Mouse (Mus musculus) limb, embryonic 14.5 days (tissue): ENCODE results near the gene Slc35f6. TPM values are rescaled to one million over a fixed set of nuclear protein-coding genes. Genes with fewer than 3 reads are reported as not detected.

ENCODE experiments used
- ATAC-seq: fragments of 200-750 bp; cut with Nextera tagmentation; 2 replicates; pipeline ENCODE4 v1.8.0; 2017; ENCODE audit warnings: low read depth, moderate number of reproducible peaks, moderate TSS enrichment; ENCODE audit not compliant: low FRiP score
- DNase-seq: peaks from one replicate; pipeline ENCODE4 v3.0.0-alpha.2; 2015; ENCODE audit warnings: low spot score
- H3K27ac ChIP-seq: fragments of 300-500 bp; sonication (generic); replicated peaks from 2 replicates; pipeline ENCODE4 v1.5.1; 2014; ENCODE audit warnings: low read depth, mild to moderate bottlenecking, low read length, moderate library complexity, mixed read lengths
- H3K27me3 ChIP-seq: fragments of 300-500 bp; sonication (generic); 2 replicates; pipeline ENCODE4 v1.6.1; 2014; ENCODE audit warnings: low read length, mixed read lengths; ENCODE audit not compliant: control insufficient read depth, insufficient read depth
- H3K36me3 ChIP-seq: fragments of 300-500 bp; sonication (generic); 2 replicates; pipeline ENCODE4 v1.6.1; 2014; ENCODE audit warnings: mild to moderate bottlenecking, low read length, moderate library complexity, mixed read lengths; ENCODE audit not compliant: control insufficient read depth, insufficient read depth
- H3K4me1 ChIP-seq: fragments of 300-500 bp; sonication (generic); 2 replicates; pipeline ENCODE4 v1.6.1; 2014; ENCODE audit warnings: antibody characterized with exemption, low read length, mixed read lengths; ENCODE audit not compliant: control insufficient read depth, insufficient read depth
- H3K4me2 ChIP-seq: fragments of 300-500 bp; sonication (generic); replicated peaks from 2 replicates; pipeline ENCODE4 v1.6.1; 2014; ENCODE audit warnings: low read depth, mild to moderate bottlenecking, low read length, moderate library complexity; ENCODE audit not compliant: severe bottlenecking
- H3K4me3 ChIP-seq: fragments of 300-500 bp; sonication (generic); replicated peaks from 2 replicates; pipeline ENCODE4 v1.5.1; 2014; ENCODE audit warnings: low read length
- H3K9ac ChIP-seq: fragments of 300-500 bp; sonication (generic); 2 replicates; pipeline ENCODE4 v1.6.1; 2014; ENCODE audit warnings: mild to moderate bottlenecking, low read depth, low read length, moderate library complexity; ENCODE audit not compliant: severe bottlenecking
- H3K9me3 ChIP-seq: fragments of 300-500 bp; sonication (generic); 2 replicates; pipeline ENCODE4 v1.6.1; 2016; ENCODE audit warnings: low read length; ENCODE audit not compliant: control insufficient read depth
- POLR2A ChIP-seq: fragments of 200-500 bp; IDR thresholded peaks from 2 replicates; pipeline ENCODE4 v1.8.0; 2012; ENCODE audit warnings: inconsistent platforms, mild to moderate bottlenecking, moderate library complexity, borderline replicate concordance; ENCODE audit not compliant: insufficient read depth, insufficient read length; ENCODE audit errors: extremely low read depth
- WGBS: fragments of 180-500 bp; shearing (Covaris S2); extraction: QIAGEN DNeasy Blood & Tissue Kit; methylation state at CpG from one replicate; pipeline ENCODE4 v1.1.7; 2014; 5-methylcytosine and 5-hydroxymethylcytosine counted together
- polyA plus RNA-seq, 2 experiments: library from polyadenylated mRNA; depleted of rRNA in 1 of 2; stranded (reverse) in 1 of 2; unstranded in 1 of 2; fragments of >200 nt; fragmentation: Nextera tagmentation in 1 of 2; extraction: Ambion mirVana in 1 of 2; gene quantifications; 2 replicates each; pipeline versions ENCODE4 v1.2.1 to v1.2.3; 2012 to 2014

The Slc35f6 gene
- polyA plus RNA-seq, 2 experiments, result 28.2 to 35.4 TPM

GRCm38 (mm10) chr5:30655042-30655441 lies 7.3 kb downstream of the Slc35f6 start:
- ATAC-seq (no peak), DNase-seq (no peak)
- Histone ChIP-seq H3K36me3 (peaks cover 40% of the 10 kb centered on the region), H3K27ac (no peak overlapping the region), H3K9me3 (no peaks in the 10 kb centered on the region), H3K27me3 (no peaks in the 10 kb centered on the region), H3K4me3 (no peak overlapping the region), H3K4me1 (no peaks in the 10 kb centered on the region), H3K9ac (no peak overlapping the region), H3K4me2 (no peak overlapping the region)
- no peak for TF ChIP-seq POLR2A
- 81% methylated on average over 8 of the region's 8 CpGs for WGBS

DNA sequence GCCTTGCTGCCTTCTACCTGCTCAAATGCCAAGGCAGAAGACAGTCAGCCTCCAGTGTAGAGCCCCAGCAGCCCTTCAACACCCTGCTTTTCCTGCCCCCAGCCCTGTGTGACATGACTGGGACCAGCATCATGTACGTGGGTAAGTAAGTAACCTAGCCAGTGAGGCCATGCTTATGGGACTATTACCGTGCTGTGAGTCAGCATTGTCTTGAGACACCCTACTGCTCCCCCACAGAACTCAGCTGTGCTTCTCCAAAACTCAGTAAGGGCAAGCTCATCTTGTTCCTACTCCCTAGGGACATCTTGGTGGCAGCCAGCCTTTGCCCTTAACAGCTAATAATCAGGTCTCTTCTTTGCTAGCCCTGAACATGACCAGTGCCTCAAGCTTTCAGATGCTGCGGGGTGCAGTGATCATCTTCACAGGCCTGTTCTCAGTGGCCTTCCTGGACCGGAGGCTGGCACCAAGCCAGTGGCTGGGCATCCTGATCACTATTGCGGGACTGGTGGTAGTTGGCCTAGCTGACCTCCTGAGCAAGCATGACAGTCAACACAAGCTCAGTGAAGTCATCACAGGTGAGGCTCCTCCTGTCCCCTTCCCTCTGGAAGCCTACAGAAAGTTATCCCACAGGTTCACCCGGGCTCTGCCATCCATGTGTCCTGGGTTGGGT lies 7.9 kb downstream of the Slc35f6 start:
- no peak overlapping the region for H3K4me3 ChIP-seq
- H3K9me3 ChIP-seq, result no peaks in the 10 kb centered on the region
- no peaks in the 10 kb centered on the region for H3K27me3 ChIP-seq
- ATAC-seq (no peak), DNase-seq (no peak)
- peaks cover 40% of the 10 kb centered on the region for H3K36me3 ChIP-seq
- H3K9ac ChIP-seq, result no peak overlapping the region
- H3K4me2 ChIP-seq, result no peak overlapping the region
- no peak overlapping the region for H3K27ac ChIP-seq
- H3K4me1 ChIP-seq, result no peaks in the 10 kb centered on the region
- WGBS, result 89% methylated on average over 6 of the region's 6 CpGs
- TF ChIP-seq POLR2A, result no peak

DNA sequence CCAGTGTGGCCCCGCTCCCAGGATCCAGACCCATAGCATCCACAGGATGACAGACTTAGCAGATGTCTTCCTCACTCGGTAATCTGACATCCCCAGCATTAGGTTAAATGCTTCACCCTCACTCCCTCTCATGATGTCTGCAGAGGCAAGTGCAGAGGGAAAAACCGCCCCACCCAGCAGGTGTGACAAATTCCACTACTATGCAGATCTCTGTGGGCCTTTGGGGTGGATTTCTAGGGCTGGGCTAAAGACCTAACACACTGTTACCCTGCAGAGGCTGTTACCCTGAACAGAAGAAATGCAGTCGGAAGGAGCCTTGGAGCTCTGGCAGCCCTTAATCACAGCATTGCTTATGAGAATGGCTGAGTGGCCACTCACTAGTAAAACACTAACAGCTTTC lies 11.3 kb downstream of the Slc35f6 start:
- no peaks in the 10 kb centered on the region for H3K9me3 ChIP-seq

GRCm38 (mm10) chr5:30660278-30660677 lies 12.5 kb downstream of the Slc35f6 start:
- no peak for ATAC-seq
- H3K27me3 ChIP-seq, result no peaks in the 10 kb centered on the region
- no peak overlapping the region for H3K4me3 ChIP-seq
- no peaks in the 10 kb centered on the region for H3K9me3 ChIP-seq
- 89% methylated on average over 1 of the region's 1 CpGs for WGBS
- DNase-seq, result no peak
- H3K4me1 ChIP-seq, result no peaks in the 10 kb centered on the region
- H3K4me2 ChIP-seq, result no peak overlapping the region
- H3K9ac ChIP-seq, result no peak overlapping the region
- H3K27ac ChIP-seq, result no peak overlapping the region
- peaks cover 31% of the 10 kb centered on the region for H3K36me3 ChIP-seq
- no peak for TF ChIP-seq POLR2A

More for the DNA sequence above, 11.3 kb downstream of the Slc35f6 start:
- H3K4me1 ChIP-seq, result no peaks in the 10 kb centered on the region
- ATAC-seq (no peak), DNase-seq (no peak)
- H3K27me3 ChIP-seq, result no peaks in the 10 kb centered on the region
- no peak overlapping the region for H3K27ac ChIP-seq
- H3K4me2 ChIP-seq, result no peak overlapping the region
- no peak overlapping the region for H3K9ac ChIP-seq
- no peak overlapping the region for H3K4me3 ChIP-seq
- WGBS, result 82% methylated on average over 4 of the region's 4 CpGs
- H3K36me3 ChIP-seq, result peaks cover 40% of the 10 kb centered on the region
- no peak for TF ChIP-seq POLR2A

GRCm38 (mm10) chr5:30660813-30661212 lies 13.1 kb downstream of the Slc35f6 start:
- Histone ChIP-seq H3K27me3 (no peaks in the 10 kb centered on the region), H3K36me3 (peaks cover 26% of the 10 kb centered on the region), H3K9me3 (no peaks in the 10 kb centered on the region), H3K27ac (no peak overlapping the region), H3K4me3 (no peak overlapping the region), H3K4me1 (no peaks in the 10 kb centered on the region), H3K9ac (no peak overlapping the region), H3K4me2 (no peak overlapping the region)
- ATAC-seq (no peak), DNase-seq (no peak)
- WGBS, result 88% methylated on average over 5 of the region's 5 CpGs
- no peak for TF ChIP-seq POLR2A
